Mouse (Mus musculus): ENCODE measurements around the gene Thnsl1. TPM values are rescaled to one million over a fixed set of nuclear protein-coding genes. Genes with fewer than 3 reads are reported as not detected.

The Thnsl1 gene
- 4.4 TPM for polyA plus RNA-seq (2017; shearing (Covaris generic))

DNA sequence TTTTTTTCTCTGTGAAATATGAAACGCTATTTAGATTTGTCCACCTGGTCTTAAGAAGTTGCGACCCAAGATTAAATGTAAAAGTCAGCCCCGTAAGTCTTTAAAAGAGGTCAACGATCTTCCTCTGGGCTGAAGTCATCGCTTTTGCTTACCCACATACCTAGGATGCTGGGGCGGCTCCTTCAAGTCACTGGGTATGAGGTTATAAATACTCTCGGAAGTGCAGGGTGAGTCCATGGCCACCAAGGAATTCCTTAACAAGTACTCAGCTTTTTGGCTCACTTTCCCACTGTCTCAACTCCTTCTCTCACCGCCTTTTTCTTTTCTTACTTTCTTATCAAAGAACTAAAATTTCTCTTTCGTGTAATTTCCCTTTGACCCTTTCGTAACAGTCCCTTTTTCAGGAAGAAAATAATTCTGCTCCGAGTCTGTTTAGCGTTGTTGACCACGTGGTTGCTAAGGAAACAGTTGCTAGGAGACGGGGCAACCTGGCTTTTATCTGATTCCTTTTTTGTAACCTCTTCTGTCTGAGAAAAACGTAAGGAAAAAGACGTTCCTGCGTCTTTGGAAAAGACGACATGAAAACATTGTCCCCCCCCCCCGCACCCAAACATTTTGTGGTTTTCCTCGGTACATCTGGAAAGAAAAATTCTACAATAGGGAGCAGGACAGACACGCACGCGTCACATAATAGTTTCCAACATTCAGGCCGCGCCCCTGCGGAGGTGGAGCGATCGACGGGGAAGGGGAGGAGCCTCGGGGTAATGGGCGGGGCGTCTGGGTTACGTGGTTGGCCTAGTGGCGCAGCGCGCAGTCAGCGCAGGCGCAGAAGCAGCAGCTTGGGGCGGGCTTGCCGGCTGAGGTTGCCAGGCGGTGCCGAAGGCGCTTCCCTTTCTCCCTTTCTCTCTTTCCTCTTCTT, at the start of gene Thnsl1, which contains the start of gene Enkur:
Gene Thnsl1 (plus strand): TSS at position 813 of the 919 bp plus-strand sequence.
Gene Enkur (minus strand): TSS at position 454 of the 919 bp plus-strand sequence.

Other genes starting within 250 kb of the Thnsl1 start
- gene Arhgap21, start 236.8 kb upstream of the Thnsl1 start, polyA plus RNA-seq (2017; shearing (Covaris generic)): 2.1 TPM
- gene Enkur, start 359 bp upstream of the Thnsl1 start, polyA plus RNA-seq (2017; shearing (Covaris generic)): 0.53 TPM
- not detected for gene Gpr158, start 161.8 kb downstream of the Thnsl1 start, polyA plus RNA-seq (2017; shearing (Covaris generic))

All from CD4-positive, CD25-positive, alpha-beta regulatory T cell, adult 9 weeks (primary cell).